Mouse (Mus musculus): ENCODE measurements at regions not wholly inside any gene's neighbourhood (a gene's known extent, or its start where the extent isn't known, plus 50 kb on each side); places are given as distances from the start of the nearest gene placed in this dataset.
"Not testable (repeated sequence)": the region's sequence is repeated elsewhere in the genome, so short reads cannot be mapped to it uniquely, and the experiment has no call there.

DNA sequence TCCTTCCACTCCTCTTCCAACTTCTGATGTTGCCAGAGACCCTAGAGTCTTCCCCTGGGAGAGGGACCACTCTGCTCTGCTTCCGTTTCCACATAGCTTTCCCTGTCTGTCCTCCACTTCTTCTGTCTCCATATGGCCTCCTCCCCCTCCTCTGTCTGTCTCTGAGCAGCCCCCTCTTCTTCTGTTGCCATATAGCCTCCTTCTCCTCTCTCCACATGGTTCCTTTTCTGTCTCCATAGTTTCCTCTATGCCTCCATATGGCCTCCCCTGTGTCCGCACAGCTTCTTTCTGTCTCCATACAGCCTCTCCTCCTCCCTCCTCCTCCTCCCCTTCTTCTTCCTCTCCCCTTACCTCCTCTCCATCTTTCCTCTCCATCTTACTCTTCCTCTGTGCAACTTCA, 158.5 kb upstream of the Rapgef5 start:
- ATAC-seq (no peak), DNase-seq (ENCODE audit: low spot score) (no peak)
- Histone ChIP-seq H3K27ac (no peak overlapping the region), H3K9ac (replicated peaks; ENCODE audit: low read length) (no peak overlapping the region), H3K27me3 (ENCODE audit: insufficient read depth, low read length) (no peaks in the 10 kb centered on the region), H3K4me1 (ENCODE audit: insufficient read depth, low read length) (no peaks in the 10 kb centered on the region), H3K9me3 (ENCODE audit: low read length) (no peaks in the 10 kb centered on the region), H3K36me3 (ENCODE audit: insufficient read depth, low read length) (no peaks in the 10 kb centered on the region), H3K4me3 (ENCODE audit: low read length) (no peak overlapping the region), H3K4me2 (ENCODE audit: low read depth, low read length) (no peak overlapping the region)
- no peak for TF ChIP-seq CTCF (IDR thresholded peaks at IDR 0.05; ENCODE audit: low read depth)
- 70% methylated on average over 2 of the region's 2 CpGs for WGBS

DNA sequence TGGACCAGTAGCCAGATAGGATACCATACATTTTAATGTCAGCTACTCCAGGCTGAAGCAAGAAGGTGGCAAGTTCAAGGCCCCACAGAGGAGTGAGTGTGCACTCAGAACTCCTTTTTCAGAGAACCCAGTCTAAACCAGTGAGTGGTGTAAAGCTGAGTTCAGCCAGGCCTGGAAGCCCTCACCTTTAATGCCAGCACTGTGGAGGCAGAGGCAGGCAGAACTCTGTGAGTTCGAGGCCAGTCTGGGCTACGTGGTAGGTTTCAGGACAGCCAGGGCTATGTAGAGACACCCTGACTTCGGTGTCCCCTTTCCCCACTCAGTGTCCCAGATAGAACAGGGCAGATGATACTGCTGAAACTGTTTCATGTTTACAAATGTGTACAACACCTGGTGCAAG, 157.4 kb upstream of the Rapgef5 start:
- TF ChIP-seq CTCF (IDR thresholded peaks at IDR 0.05; ENCODE audit: low read depth): no peak
- Histone ChIP-seq H3K36me3 (ENCODE audit: insufficient read depth, low read length) (no peaks in the 10 kb centered on the region), H3K27ac (no peak overlapping the region), H3K9ac (replicated peaks; ENCODE audit: low read length) (no peak overlapping the region), H3K4me3 (ENCODE audit: low read length) (no peak overlapping the region), H3K4me2 (ENCODE audit: low read depth, low read length) (no peak overlapping the region), H3K4me1 (ENCODE audit: insufficient read depth, low read length) (no peaks in the 10 kb centered on the region), H3K27me3 (ENCODE audit: insufficient read depth, low read length) (no peaks in the 10 kb centered on the region), H3K9me3 (ENCODE audit: low read length) (no peaks in the 10 kb centered on the region)
- no peak for ATAC-seq
- WGBS: 97% methylated on average over 3 of the region's 3 CpGs
- no peak for DNase-seq (ENCODE audit: low spot score)

DNA sequence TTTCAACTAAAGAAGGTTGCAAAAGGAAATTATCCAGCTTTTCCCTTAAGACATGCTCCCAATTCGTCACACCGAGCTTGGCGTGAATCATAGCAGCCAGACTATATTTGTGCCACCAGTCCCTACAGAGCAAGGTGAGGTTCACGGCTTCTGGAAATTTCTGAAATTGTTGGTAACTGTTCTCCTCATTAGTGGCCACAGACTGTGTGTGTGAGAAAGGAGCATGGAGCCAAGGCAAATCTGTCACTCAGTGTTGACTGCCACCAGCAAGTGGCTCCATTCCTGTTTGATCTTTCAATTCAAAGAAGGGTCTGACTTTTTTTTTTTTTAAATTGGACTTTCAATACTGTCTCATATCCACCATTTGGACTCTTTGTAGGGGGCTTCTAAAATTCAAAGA, 156.1 kb upstream of the Rapgef5 start:
- Histone ChIP-seq H3K4me1 (ENCODE audit: insufficient read depth, low read length) (no peaks in the 10 kb centered on the region), H3K4me3 (ENCODE audit: low read length) (no peak overlapping the region), H3K9me3 (ENCODE audit: low read length) (no peaks in the 10 kb centered on the region), H3K9ac (replicated peaks; ENCODE audit: low read length) (no peak overlapping the region), H3K27ac (no peak overlapping the region), H3K36me3 (ENCODE audit: insufficient read depth, low read length) (no peaks in the 10 kb centered on the region), H3K4me2 (ENCODE audit: low read depth, low read length) (no peak overlapping the region), H3K27me3 (ENCODE audit: insufficient read depth, low read length) (no peaks in the 10 kb centered on the region)
- DNase-seq (ENCODE audit: low spot score) (no peak), ATAC-seq (no peak)
- no peak for TF ChIP-seq CTCF (IDR thresholded peaks at IDR 0.05; ENCODE audit: low read depth)
- 67% methylated on average over 4 of the region's 4 CpGs for WGBS

DNA sequence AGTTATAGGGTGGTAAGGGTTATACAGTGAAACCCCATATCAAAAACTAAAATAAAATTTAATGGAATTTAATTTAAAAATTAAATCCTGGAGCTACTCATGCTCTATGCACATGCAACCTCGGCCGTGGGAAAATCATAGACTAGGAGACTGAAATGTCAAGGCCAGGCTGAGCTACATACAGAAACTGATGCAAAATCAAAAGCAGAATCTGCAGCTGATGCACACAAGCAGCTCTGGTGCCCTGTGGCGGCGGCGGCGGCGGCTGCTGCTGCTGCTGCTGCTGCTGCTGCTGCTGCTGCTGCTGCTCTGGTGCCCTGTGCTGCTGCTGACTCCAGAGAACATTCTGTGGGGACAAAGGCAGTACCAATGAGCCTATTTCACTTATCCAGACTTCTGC, 154.5 kb upstream of the Rapgef5 start:
- ATAC-seq: no peak

DNA sequence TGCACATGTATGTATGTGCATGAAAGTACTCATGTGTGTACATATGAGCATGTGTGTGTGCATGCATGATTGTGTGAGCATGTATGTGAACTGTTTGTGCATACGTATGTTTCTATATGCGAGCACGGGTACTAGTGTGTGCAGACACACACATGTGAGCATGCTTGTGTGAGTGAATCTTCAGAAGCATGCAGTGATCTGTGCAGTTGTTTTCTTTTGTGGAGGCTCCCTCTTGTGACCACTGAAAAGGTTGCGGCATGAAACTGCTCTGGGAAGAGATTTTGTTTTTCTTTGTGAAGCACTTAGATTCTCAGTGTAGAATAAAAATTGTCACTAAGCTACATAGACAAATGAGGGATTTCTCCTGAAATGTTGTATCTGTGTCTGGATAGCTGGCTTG, 152.8 kb upstream of the Rapgef5 start:
- H3K27ac ChIP-seq; H3K4me1 ChIP-seq (ENCODE audit: insufficient read depth, low read length); H3K4me3 ChIP-seq (ENCODE audit: low read length); H3K4me2 ChIP-seq (ENCODE audit: low read depth, low read length); H3K36me3 ChIP-seq (ENCODE audit: insufficient read depth, low read length); H3K9ac ChIP-seq (replicated peaks; ENCODE audit: low read length); H3K27me3 ChIP-seq (ENCODE audit: insufficient read depth, low read length); H3K9me3 ChIP-seq (ENCODE audit: low read length); DNase-seq (ENCODE audit: low spot score): not testable (repeated sequence)
- peak; percentile 78 for ATAC-seq
- TF ChIP-seq CTCF (IDR thresholded peaks at IDR 0.05; ENCODE audit: low read depth): peak; percentile 43
- WGBS: 47% methylated on average over 4 of the region's 4 CpGs

More for the DNA sequence above, 154.5 kb upstream of the Rapgef5 start:
- H3K4me1 ChIP-seq (ENCODE audit: insufficient read depth, low read length): no peaks in the 10 kb centered on the region
- H3K27me3 ChIP-seq (ENCODE audit: insufficient read depth, low read length): no peaks in the 10 kb centered on the region
- H3K4me2 ChIP-seq (ENCODE audit: low read depth, low read length): no peak overlapping the region
- no peaks in the 10 kb centered on the region for H3K36me3 ChIP-seq (ENCODE audit: insufficient read depth, low read length)
- WGBS: 83% methylated on average over 7 of the region's 7 CpGs
- no peak for DNase-seq (ENCODE audit: low spot score)
- TF ChIP-seq CTCF (IDR thresholded peaks at IDR 0.05; ENCODE audit: low read depth): no peak
- no peak overlapping the region for H3K4me3 ChIP-seq (ENCODE audit: low read length)
- H3K9me3 ChIP-seq (ENCODE audit: low read length): no peaks in the 10 kb centered on the region
- no peak overlapping the region for H3K9ac ChIP-seq (replicated peaks; ENCODE audit: low read length)
- H3K27ac ChIP-seq: no peak overlapping the region

DNA sequence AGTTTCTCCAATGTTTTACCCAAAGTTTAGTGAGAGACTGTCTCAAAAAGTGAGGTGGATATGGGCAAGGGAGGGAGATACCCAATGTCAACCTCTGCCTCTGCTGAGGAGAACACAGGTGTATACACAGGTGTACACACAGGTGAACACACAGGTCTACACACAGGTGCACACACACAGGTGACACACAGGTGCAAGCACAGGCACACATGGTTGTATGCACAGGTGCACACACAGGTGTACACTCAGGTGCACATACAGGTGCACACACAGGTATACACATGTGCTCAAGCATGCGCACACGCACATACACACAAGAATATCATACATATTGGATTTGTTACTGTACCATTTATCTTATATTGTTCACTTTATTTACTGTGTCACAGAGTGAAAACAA, 151.1 kb upstream of the Rapgef5 start:
- Histone ChIP-seq H3K9ac (replicated peaks; ENCODE audit: low read length) (no peak overlapping the region), H3K36me3 (ENCODE audit: insufficient read depth, low read length) (no peaks in the 10 kb centered on the region), H3K9me3 (ENCODE audit: low read length) (no peaks in the 10 kb centered on the region), H3K4me2 (ENCODE audit: low read depth, low read length) (no peak overlapping the region), H3K4me1 (ENCODE audit: insufficient read depth, low read length) (no peaks in the 10 kb centered on the region), H3K4me3 (ENCODE audit: low read length) (no peak overlapping the region), H3K27ac (no peak overlapping the region), H3K27me3 (ENCODE audit: insufficient read depth, low read length) (no peaks in the 10 kb centered on the region)
- DNase-seq (ENCODE audit: low spot score) (no peak), ATAC-seq (no peak)
- 96% methylated on average over 2 of the region's 2 CpGs for WGBS
- TF ChIP-seq CTCF (IDR thresholded peaks at IDR 0.05; ENCODE audit: low read depth): no peak

DNA sequence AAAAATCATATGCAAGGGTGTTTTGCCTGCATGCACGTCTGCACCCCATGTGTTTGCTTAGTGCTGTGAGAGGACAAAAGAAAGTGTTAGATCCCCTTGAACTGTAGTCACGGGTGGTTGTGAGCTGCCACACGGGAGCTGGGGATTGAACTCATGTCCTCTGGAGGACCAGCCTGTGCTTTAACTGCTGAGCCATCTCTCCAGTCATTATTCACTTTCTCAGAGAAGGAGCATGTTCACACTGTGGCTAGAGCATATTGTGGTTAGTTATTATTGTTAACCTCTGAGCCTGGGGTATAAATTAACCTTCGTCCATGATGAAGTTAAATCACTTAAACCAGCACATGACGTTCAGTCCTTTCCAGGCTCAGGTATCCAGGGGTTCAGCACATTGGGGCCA, 150.4 kb upstream of the Rapgef5 start:
- TF ChIP-seq CTCF (IDR thresholded peaks at IDR 0.05; ENCODE audit: low read depth): no peak
- no peaks in the 10 kb centered on the region for H3K9me3 ChIP-seq (ENCODE audit: low read length)
- H3K4me3 ChIP-seq (ENCODE audit: low read length): no peak overlapping the region
- no peaks in the 10 kb centered on the region for H3K36me3 ChIP-seq (ENCODE audit: insufficient read depth, low read length)
- no peak overlapping the region for H3K9ac ChIP-seq (replicated peaks; ENCODE audit: low read length)
- no peak overlapping the region for H3K4me2 ChIP-seq (ENCODE audit: low read depth, low read length)
- H3K4me1 ChIP-seq (ENCODE audit: insufficient read depth, low read length): no peaks in the 10 kb centered on the region
- ATAC-seq (no peak), DNase-seq (ENCODE audit: low spot score) (no peak)
- H3K27me3 ChIP-seq (ENCODE audit: insufficient read depth, low read length): no peaks in the 10 kb centered on the region
- no peak overlapping the region for H3K27ac ChIP-seq
- WGBS: 55% methylated on average over 5 of the region's 5 CpGs
